Mouse (Mus musculus) forebrain, postnatal 0 days (tissue): ENCODE measurements around the gene Mkrn2os. TPM values are rescaled to one million over a fixed set of nuclear protein-coding genes. Genes with fewer than 3 reads are reported as not detected.

Experiments
- ATAC-seq: fragments of 200-750 bp; cut with Nextera tagmentation; 2 replicates; pipeline ENCODE4 v1.8.0; 2017; ENCODE audit warnings: mild to moderate bottlenecking, moderate library complexity
- DNase-seq: peaks from one replicate; pipeline ENCODE4 v3.0.0-alpha.2; 2015
- H3K27ac ChIP-seq: fragments of 300-500 bp; sonication (generic); 2 replicates; pipeline ENCODE4 v1.5.1; 2014; ENCODE audit warnings: low read depth, mild to moderate bottlenecking, antibody characterized with exemption, low read length, moderate library complexity, mixed read lengths
- H3K27me3 ChIP-seq: fragments of 300-500 bp; sonication (generic); 2 replicates; pipeline ENCODE4 v1.6.1; 2014; ENCODE audit warnings: mild to moderate bottlenecking, low read length, mixed read lengths; ENCODE audit not compliant: insufficient read depth
- H3K36me3 ChIP-seq: fragments of 300-500 bp; sonication (generic); 2 replicates; pipeline ENCODE4 v1.6.1; 2014; ENCODE audit warnings: mild to moderate bottlenecking, moderate library complexity; ENCODE audit not compliant: insufficient read depth
- H3K4me1 ChIP-seq: fragments of 300-500 bp; sonication (generic); 2 replicates; pipeline ENCODE4 v1.6.1; 2014; ENCODE audit warnings: antibody characterized with exemption; ENCODE audit not compliant: insufficient read depth
- H3K4me2 ChIP-seq: fragments of 300-500 bp; sonication (generic); 2 replicates; pipeline ENCODE4 v1.6.1; 2014; ENCODE audit warnings: low read depth, mild to moderate bottlenecking, moderate library complexity
- H3K4me3 ChIP-seq: fragments of 300-500 bp; sonication (generic); 2 replicates; pipeline ENCODE4 v1.5.1; 2014; ENCODE audit warnings: low read depth, low read length, mixed read lengths
- H3K9ac ChIP-seq: fragments of 300-500 bp; sonication (generic); 2 replicates; pipeline ENCODE4 v1.6.1; 2014; ENCODE audit warnings: mild to moderate bottlenecking
- H3K9me3 ChIP-seq: fragments of 300-500 bp; sonication (generic); 2 replicates; pipeline ENCODE4 v1.6.1; 2016; ENCODE audit warnings: low read length
- CTCF ChIP-seq: sonication (generic); IDR thresholded peaks from 2 replicates; pipeline ENCODE4 v1.5.1; 2016; ENCODE audit warnings: antibody characterized with exemption, control low read depth, low read depth
- WGBS: fragments of 180-500 bp; shearing (Covaris S2); extraction: QIAGEN DNeasy Blood & Tissue Kit; methylation state at CpG from one replicate; pipeline ENCODE4 v1.1.7; 2014; 5-methylcytosine and 5-hydroxymethylcytosine counted together
- polyA plus RNA-seq: library from polyadenylated mRNA; unstranded; fragments of >200 nt; fragmentation: Nextera tagmentation; extraction: Ambion mirVana; gene quantifications from 2 replicates; pipeline ENCODE4 v1.2.1, GENCODE M21; 2015
- total RNA-seq: library from RNA; depleted of rRNA; stranded (reverse); fragments of >200 nt; gene quantifications from 2 replicates; pipeline ENCODE4 v1.2.3, GENCODE M21; 2014

The Mkrn2os gene
- total and polyA plus RNA-seq, 2 experiments from 2014 or later: 0.35 to 0.38 TPM

DNA sequence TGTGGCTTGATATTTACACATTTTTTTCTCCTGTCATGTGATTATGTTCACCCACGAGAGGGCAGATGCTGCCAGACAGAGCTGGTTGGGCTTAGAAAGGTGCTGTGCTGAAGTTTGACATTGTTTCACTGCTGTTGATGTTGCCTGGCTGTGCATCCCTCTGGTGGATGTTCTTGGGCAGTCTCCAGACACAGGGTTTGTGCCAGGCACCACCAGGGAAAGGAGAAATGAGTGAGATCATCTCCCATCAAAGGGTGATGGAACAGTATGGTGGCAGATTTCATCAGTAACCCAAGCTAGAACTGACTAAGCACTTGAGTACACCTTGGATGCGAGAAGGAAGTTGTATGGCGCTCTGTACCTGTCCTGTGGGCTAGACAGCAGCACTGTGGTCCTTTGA, 23.6 kb upstream of the Mkrn2os start:
- no peak for ATAC-seq
- H3K9me3 ChIP-seq: no peaks in the 10 kb centered on the region
- no peak overlapping the region for H3K27ac ChIP-seq
- no peaks in the 10 kb centered on the region for H3K27me3 ChIP-seq
- WGBS: 88% methylated on average over 3 of the region's 3 CpGs
- TF ChIP-seq CTCF: no peak; the same call in 1 of the 2 replicates
- no peaks in the 10 kb centered on the region for H3K4me1 ChIP-seq
- H3K4me3 ChIP-seq: no peak overlapping the region
- H3K36me3 ChIP-seq: peaks cover 95% of the 10 kb centered on the region
- no peak overlapping the region for H3K4me2 ChIP-seq
- no peak overlapping the region for H3K9ac ChIP-seq
- DNase-seq: no peak

DNA sequence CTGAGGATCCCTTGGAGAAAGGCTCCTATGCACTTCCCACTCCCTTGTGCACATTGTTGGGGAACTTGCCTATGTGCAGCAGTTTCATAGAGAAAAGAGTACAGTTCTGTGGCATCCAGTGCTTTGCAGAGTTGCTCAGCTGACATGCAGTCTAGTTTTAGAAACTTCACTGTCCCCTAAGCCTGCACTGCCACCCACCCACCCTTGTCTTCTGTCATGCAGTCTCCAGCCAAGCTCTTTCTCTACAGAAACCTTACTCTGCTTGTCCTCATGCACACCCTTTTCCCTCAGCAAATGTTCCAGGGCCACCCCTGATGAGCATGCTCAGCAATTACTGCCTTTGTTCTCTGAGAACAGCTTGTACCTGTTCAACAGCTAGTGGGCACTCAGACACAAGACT, 21.4 kb upstream of the Mkrn2os start:
- no peak overlapping the region for H3K9ac ChIP-seq
- peaks cover 88% of the 10 kb centered on the region for H3K36me3 ChIP-seq
- no peaks in the 10 kb centered on the region for H3K9me3 ChIP-seq
- no peak overlapping the region for H3K27ac ChIP-seq
- ATAC-seq (no peak), DNase-seq (no peak)
- H3K27me3 ChIP-seq: no peaks in the 10 kb centered on the region
- no peak for TF ChIP-seq CTCF
- no peaks in the 10 kb centered on the region for H3K4me1 ChIP-seq
- H3K4me2 ChIP-seq: no peak overlapping the region
- no peak overlapping the region for H3K4me3 ChIP-seq

DNA sequence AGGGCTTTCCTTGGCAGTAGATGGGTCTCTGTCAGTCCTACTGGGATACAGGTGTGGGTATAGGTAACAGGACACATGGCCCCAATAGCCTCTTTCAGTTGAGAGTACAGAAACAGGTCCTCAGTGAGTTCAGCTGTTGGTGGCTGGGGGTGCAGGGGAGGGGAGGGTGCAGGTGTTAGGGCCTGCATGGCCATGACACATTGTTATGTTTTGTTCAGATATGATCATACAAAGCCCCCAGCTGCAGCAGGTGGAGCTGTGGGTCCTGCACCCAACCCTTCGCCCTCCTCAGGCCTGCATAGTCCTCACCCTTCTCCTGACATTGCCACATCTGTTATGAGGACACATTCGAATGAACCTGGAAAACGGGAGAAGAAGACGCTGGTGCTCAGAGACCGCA, 17.9 kb upstream of the Mkrn2os start:
- no peaks in the 10 kb centered on the region for H3K9me3 ChIP-seq
- TF ChIP-seq CTCF: no peak
- H3K27ac ChIP-seq: no peak overlapping the region
- H3K27me3 ChIP-seq: no peaks in the 10 kb centered on the region
- WGBS: 92% methylated on average over 5 of the region's 5 CpGs
- H3K4me1 ChIP-seq: no peaks in the 10 kb centered on the region
- H3K4me2 ChIP-seq: no peak overlapping the region
- DNase-seq: no peak
- no peak for ATAC-seq
- H3K36me3 ChIP-seq: peaks cover 58% of the 10 kb centered on the region
- H3K9ac ChIP-seq: no peak overlapping the region
- no peak overlapping the region for H3K4me3 ChIP-seq

DNA sequence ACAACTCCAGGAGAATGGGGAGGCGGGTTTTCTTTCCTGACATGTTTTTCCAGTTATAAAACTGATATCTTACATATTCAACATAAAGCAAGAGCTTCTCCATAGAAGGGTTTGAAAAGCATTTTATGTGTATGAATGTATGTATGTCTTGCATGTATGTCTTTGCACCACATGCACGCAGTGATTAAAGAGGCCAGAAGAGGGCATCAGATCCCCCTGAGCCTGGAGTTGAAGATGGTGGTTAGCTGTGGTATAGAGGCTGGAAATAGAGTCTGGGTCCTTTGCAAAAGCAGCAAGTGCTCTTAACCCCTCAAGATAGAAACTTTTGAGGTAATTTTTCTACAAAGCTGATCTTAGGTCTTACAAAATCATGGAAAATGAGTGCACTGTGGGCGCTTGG, 16.7 kb upstream of the Mkrn2os start:
- H3K27ac ChIP-seq: no peak overlapping the region
- DNase-seq: peak; percentile 37
- TF ChIP-seq CTCF: peak; percentile 65

DNA sequence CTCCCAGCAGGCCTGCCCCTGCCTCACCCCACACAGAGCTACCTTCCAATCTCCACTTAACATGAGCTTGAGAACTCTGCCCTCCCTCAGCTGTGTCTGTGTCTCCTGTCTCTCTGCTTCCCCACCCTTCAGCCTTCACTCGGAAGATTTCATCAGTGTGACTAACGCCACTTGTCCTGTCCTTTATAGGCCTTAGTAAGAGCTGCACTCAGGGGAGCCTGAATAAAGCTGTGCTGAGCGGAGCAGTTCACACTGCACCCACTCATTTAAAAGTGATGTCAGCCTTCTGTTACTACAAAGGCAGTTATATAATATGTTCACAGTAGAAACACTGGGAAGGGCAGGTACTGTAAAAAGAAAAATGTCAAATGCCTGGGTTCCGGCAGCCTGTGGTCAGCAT, 15.1 kb upstream of the Mkrn2os start:
- Histone ChIP-seq H3K27ac (no peak overlapping the region), H3K9ac (no peak overlapping the region), H3K9me3 (no peaks in the 10 kb centered on the region), H3K4me1 (no peaks in the 10 kb centered on the region), H3K27me3 (no peaks in the 10 kb centered on the region), H3K4me2 (no peak overlapping the region), H3K4me3 (no peak overlapping the region), H3K36me3 (peaks cover 32% of the 10 kb centered on the region)
- 68% methylated on average over 4 of the region's 4 CpGs for WGBS
- ATAC-seq (no peak), DNase-seq (no peak)
- TF ChIP-seq CTCF: no peak

More for the DNA sequence above, 16.7 kb upstream of the Mkrn2os start:
- Histone ChIP-seq H3K4me3 (no peak overlapping the region), H3K9me3 (no peaks in the 10 kb centered on the region), H3K36me3 (peaks cover 48% of the 10 kb centered on the region), H3K9ac (no peak overlapping the region), H3K27me3 (no peaks in the 10 kb centered on the region), H3K4me1 (no peaks in the 10 kb centered on the region), H3K4me2 (no peak overlapping the region)
- ATAC-seq: peak; percentile 27; the same call in 1 of the 2 replicates
- WGBS: 75% methylated on average over 3 of the region's 3 CpGs

DNA sequence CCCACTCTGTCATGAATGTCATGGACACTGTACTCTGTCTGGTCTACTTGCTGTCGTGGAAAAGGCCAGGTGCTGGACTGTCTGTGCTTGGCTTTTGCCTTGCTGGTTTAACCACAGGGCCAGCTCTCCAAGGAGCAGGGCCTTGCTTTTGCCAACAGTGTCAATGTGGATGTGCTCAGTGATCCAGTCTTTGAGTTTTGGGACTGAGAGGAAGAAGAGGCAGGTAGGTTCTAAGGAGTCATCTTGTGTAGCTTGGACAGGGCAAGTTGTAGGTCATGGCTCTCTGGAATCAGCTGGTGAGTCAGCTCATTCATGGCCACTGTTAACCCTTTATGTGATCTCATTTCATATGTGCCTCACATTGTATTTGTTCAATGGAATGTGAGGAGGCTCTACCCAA, 14.1 kb upstream of the Mkrn2os start:
- no peak overlapping the region for H3K4me2 ChIP-seq
- H3K9me3 ChIP-seq: no peaks in the 10 kb centered on the region
- H3K27ac ChIP-seq: no peak overlapping the region
- H3K9ac ChIP-seq: no peak overlapping the region
- ATAC-seq (no peak), DNase-seq (no peak)
- TF ChIP-seq CTCF: no peak
- H3K36me3 ChIP-seq: peaks cover 22% of the 10 kb centered on the region
- no peak overlapping the region for H3K4me3 ChIP-seq
- no peaks in the 10 kb centered on the region for H3K4me1 ChIP-seq
- no peaks in the 10 kb centered on the region for H3K27me3 ChIP-seq
- WGBS: 96% methylated on average over 1 of the region's 1 CpGs

DNA sequence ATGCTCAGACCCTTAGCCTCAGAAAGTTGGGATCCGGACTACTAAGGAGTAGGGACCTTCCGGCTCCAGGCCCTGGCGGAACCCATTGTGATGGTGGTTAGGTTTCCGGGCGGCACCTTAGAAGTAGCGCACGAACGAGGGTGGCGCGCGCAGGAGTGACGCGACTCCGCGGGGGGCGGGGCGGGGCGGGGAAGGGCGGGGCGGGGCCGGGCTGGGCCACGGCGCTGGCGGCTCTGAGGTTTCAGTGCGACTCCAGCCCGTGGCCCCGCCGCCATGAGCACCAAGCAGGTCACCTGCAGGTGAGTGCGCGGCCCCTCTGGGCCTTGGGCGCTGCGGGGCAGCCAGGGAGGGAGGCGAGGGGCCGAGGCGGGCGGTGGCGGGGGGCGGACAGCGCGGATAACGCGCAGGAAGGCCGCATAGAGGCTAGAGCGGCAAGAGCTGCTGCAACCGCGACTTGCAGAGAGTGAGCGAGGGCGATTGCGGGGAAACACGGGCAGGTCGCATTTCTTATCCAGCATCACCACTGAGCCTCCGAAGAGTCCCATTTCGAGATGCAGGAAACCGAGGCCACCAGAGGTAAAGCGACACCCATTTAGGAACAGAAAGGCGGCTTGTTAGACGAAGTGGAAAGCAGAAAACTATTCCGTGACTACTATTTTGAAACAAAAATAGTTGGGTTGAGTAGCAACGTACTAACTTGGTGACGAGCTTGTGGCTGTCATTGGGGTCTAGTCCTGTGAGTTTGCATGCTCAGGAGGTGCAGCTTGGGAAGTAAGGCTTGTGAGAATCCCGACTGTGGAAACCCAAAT, 9.5 kb upstream of the Mkrn2os start, which contains the start of gene Mkrn2:
TSS of gene Mkrn2 (plus strand) at position 188 of the 809 bp plus-strand sequence.
- under 1% methylated on average over 56 of the region's 61 CpGs for WGBS
- Histone ChIP-seq H3K4me1 (no peaks in the 10 kb centered on the region), H3K36me3 (0 out of 2 replicates have a peak, but pooled peaks cover 4% of the 10 kb centered on the region), H3K9ac (peak within 1 kb of the TSS; percentile 83), H3K4me2 (peak within 1 kb of the TSS; percentile 66), H3K9me3 (no peaks in the 10 kb centered on the region), H3K27ac (peak within 1 kb of the TSS; percentile 90), H3K4me3 (peak within 1 kb of the TSS; percentile 86), H3K27me3 (no peaks in the 10 kb centered on the region)
- ATAC-seq: peak; percentile 97
- DNase-seq: peak; percentile 94
- no peak for TF ChIP-seq CTCF
